Mouse (Mus musculus): Measurements from ENCODE around the gene Dhcr24. TPM values are rescaled to one million over a fixed set of nuclear protein-coding genes. Genes with fewer than 3 reads are reported as not detected.

Gene Dhcr24
- polyA plus RNA-seq (2012; rRNA removed): 52.0 and 55.7 TPM in 2 replicates

DNA sequence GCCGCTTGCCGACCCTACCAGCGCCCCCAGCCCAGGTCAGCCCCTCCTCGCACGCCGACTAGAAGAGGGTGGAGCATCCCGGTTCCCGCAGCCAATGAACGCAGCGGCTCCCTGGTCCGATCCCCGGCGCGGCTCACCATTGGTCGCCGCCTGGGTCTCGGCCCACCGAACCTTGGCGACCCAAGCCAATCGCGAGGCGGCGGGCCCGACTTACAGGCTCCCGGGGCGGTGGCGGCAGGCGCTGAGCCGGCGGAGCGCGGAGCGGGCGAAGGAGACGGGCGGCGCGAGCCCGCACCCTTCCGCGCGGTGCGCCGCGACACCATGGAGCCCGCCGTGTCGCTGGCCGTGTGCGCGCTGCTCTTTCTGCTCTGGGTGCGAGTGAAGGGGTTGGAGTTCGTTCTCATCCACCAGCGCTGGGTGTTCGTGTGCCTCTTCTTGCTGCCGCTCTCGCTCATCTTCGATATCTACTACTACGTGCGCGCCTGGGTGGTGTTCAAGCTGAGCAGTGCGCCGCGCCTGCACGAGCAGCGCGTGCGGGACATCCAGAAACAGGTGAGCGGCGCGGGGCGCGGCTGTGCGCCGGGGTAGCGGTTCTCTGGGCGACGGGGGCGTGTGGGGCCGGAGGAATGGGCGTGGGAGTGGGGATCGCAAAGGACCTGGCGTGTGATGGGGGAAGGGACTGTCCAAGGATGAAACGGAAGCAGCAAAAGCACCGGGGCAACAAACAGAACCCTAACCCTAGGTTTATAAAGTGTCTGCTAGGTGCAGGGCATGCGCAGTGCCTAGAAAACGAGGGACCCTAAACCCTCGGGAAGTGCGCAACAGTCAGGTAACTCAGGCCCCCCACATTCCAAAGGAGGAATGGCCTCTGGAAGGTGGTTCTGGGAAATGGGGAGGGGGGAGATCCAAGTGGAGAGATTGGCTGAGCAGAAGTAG, at the start of gene Dhcr24:
TSS of gene Dhcr24 (plus strand) at position 193 of the 936 bp plus-strand sequence.
- peak; percentile 87 for DNase-seq (ENCODE audit: low spot score)

DNA sequence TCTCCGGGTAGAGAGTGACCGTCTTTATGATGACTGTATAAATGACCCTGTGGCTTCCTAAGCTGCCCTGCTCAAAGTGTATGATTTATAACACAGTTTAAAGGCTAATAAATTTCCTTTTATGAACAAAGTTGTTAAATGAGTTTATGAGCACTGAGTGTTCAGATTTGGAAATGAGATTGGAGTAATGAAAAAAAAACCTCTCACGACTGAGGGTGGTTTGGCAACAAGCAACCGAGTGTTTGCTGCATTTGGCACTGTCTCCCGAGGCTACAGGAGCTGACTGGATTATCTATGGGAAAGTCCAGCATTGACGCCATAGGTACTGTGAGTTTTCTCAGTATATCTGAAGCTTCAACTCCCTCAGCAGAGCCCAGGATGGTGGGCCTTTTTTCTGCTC, 46.2 kb upstream of the Dhcr24 start:
- DNase-seq (ENCODE audit: low spot score): no peak

DNA sequence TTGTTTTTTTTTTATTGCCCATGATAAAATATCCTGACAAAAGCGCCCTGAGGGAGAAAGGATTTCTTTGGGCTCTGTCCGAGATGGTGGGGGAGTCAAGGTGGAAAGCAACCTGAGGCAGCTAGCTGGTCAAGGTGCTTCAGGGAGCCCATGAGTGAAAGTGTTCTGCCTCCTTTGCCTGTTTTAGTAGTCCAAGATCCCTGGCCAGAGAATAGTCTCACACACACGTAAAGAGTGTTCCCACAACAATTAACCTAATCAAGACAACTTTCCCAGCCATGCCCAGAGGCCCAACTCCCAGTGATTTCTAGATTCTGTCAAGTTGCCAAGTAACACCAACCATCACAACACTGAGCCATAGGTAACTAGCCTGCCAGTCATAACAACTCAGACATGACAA, 38.3 kb upstream of the Dhcr24 start:
- DNase-seq (ENCODE audit: low spot score): no peak

DNA sequence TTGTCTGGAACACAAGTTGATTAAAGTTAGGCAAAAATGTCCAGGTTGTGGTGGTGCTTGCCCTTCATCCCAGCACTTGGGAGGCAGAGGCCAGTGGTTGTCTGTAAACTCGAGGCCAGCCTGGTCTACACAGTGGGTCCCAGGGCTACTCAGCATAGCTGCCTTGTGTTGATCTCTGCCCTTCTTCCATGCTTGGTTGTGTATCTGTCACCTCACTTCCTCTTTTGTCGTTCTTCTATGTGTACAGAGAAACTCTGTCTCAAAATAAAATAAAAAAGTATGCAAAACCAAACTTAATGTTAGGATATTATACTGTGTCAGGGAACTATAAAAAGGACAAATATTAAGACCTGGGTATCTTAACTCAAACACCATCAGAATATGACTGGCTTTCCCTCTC, 36.7 kb upstream of the Dhcr24 start:
- DNase-seq (ENCODE audit: low spot score): no peak

DNA sequence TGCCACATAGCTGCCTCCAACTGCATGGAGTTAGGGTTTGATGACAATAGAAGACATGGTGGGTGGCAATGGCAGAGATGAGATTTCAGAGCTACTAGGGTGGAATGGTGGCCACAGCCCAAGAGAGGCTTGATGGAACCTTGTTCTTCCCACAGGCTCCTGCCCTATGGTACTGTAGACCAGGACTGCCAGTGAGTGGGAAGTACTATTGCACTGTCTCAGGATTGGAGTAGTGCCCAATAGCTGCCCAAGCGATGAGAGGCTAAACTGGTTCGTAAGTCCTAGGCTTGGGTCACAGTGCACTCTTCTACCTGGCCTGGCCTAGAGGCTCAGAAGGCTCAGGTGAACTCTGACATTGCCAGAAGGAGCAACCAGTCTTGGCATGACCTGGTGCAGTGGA, 35.8 kb upstream of the Dhcr24 start:
- no peak for DNase-seq (ENCODE audit: low spot score)

DNA sequence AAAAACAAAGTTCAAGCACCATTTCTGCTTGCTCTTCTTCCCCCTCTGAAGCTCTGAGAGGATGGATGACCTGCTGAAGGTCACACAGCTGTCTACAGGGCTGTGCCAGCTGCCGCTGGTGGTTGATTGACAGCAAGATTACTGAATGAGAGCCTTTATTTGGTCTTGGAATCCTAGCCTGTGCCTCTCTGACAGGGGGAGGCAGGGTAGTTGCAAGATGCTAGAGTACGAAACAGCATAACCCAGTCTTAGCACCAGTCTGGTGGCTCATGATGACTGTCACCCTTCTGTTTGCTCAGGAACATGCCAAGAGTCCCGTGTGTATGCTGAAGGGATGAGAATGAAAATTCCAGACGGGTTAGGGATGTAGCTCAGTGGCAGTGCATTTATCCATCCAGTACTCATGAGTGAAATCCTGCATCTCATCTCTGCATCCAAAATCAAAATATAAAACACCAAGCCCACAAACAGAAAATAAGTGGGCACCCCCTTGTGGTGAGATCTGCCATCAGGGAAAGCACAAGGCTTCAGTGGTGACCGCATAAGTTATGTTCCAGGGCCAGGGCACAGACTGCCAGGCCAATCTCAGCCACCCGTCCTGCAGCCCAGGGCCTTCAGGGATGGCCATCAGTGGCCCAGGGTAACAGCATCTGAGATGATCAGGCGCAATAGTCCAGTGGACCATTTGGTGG, 32.8 kb upstream of the Dhcr24 start:
- DNase-seq (ENCODE audit: low spot score): no peak

DNA sequence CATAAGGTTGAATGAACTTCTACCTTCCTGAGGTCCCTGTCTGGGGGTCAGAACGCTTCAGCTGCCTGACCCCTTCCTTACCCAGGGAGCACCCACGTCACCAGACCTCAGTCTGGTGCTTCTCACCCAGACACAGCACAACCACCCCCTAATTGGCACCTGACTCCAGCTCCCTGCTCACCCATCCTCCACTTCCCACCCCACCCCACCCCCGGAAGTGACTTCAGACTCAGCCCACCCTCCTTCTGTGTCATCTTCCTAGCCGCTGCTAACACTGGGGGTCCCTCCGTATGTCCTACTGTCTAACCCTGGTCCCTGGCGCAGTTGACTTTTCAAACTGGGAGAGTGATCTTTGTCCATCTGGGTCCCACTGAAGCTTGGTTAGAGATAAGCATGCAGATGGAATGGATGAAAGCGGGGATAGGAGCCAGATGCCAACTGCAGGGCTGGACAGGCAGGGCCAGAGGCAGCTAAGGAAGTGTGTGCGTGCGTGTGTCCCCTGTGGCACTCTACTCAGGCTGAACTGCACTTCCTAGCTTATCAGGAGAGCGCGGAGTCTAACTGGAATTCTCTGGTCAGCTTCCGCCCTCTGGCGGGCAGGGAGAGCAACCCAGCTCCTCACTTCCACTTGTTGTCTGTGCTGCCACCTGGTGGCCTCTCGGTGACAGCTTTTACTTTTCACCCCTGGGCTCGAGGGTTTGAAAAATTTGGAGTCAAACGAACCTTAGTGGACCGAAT, 31.3 kb upstream of the Dhcr24 start:
- DNase-seq (ENCODE audit: low spot score): peak; percentile 79

DNA sequence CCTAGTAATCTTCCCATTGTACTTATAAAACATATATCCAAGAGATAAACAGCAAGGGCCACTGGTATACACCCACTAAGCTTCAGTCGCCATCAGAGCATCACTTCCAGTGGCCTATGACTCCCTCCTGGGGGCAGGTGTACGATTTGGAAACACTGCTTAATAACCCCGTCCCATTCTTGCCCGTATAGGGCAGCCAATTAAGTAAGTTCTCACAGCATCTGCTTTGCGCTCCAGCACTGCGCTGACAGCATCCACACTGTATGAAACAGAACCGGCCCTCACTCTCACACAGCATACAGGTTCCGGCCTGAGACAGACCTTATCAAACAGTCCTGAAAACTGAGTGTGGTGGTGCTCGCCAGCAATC, 30.7 kb upstream of the Dhcr24 start:
- DNase-seq (ENCODE audit: low spot score): no peak

DNA sequence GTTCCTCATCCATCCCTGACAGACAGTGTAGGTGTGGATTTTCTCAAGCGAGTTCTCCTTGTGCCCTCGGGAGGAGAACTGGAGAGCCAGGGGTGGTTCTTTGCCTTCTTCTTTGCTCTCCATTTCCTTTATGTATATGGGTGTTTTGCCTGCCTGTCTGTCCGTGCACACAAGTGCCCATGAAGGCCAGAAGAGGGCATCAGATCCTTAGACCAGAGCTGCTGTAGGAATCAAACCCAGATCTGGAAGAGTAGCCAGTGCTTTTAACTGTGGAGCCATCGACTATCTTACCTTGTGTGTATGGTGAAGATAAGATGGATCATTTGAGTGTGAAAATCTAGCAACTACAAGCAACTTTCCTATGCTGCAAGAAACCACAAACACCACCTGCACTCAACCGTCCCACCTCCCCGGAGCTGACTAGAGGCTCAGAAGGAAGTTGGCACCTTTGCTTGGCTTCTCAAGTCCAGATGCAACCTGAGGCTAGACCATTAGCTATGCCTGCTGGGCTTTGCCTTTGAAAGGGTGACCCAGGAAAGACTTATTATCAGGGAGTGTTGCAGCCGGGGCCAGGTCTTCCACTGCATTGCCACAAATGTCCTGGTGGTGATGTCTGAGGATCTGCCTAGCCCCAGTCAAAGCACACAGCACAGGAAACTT, 27.3 kb upstream of the Dhcr24 start:
- DNase-seq (ENCODE audit: low spot score): no peak

DNA sequence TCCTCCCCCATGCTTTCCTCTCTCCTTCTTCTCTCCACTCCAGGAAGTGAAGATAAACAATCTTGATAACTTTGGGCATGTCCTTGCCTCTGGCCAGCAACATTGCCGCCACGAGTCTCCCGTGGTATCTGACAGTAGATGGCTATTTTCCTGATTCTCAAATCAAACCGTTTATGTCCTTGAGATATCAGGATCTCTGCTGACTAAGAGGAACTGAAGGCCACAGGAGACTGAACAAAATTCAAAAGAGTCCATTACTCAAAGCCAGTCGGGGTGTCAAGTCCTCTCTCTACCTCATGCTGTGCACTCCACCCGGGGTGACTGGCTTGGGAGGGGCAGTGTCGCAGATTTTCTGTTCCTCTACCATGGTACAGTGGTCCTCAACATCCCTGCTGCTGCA, 26.6 kb upstream of the Dhcr24 start:
- no peak for DNase-seq (ENCODE audit: low spot score)

DNA sequence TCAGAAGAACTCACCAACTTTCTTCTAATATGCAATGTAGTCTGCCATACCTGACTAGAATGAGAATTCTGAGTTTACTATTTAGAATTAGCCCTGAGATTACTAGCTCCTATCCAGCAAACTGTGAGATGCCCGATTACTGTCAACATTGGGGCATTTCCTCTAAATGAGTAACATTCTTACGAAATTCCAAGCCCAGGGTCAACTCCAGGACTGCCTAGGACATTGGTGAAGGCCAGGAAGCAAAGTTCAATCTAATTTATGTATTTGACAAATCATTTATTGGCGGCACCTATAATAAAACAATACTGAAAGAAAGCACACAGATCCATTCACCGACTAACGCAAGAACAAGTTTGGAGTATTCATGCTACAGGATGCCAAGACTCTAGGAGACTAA, 21.1 kb upstream of the Dhcr24 start:
- no peak for DNase-seq (ENCODE audit: low spot score)

DNA sequence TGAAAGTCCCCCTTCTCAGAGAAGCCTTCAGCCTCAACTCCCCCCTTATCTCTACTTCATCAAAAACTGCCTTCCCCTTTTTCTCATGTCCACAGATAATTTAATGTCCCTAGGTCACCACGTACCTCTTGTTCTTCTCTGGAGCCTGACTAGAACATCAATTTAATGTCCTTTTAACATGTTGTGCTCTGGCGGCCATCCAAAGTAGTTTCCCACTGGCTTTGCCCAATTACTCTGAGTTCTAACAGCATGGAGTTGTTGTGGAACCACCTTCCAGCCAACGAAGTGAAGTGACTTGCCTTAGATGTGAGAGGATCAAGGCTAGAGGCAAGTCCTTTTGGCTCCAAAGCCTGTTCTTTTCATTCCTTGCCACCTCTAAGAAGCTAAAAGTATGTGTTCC, 19.3 kb upstream of the Dhcr24 start:
- DNase-seq (ENCODE audit: low spot score): no peak

DNA sequence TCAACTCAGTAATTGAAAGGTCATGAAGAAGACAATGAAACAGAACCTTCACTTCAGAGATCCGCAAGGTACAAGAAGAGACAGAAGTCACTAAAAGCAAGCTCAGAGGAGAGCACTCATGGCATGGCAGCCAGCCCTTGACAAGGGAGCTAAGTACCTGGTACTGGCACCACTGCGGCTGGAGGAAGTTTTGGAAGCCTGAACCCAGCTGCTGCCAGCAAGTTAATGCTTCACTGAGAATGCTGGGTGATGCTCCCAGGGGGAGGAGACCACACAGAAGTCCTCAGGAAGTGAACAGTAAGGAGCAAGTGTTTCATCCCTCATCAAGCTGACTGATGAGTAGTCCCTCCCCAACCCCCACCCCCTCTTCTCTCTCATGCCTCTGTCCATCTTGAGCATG, 18.6 kb upstream of the Dhcr24 start:
- DNase-seq (ENCODE audit: low spot score): no peak

DNA sequence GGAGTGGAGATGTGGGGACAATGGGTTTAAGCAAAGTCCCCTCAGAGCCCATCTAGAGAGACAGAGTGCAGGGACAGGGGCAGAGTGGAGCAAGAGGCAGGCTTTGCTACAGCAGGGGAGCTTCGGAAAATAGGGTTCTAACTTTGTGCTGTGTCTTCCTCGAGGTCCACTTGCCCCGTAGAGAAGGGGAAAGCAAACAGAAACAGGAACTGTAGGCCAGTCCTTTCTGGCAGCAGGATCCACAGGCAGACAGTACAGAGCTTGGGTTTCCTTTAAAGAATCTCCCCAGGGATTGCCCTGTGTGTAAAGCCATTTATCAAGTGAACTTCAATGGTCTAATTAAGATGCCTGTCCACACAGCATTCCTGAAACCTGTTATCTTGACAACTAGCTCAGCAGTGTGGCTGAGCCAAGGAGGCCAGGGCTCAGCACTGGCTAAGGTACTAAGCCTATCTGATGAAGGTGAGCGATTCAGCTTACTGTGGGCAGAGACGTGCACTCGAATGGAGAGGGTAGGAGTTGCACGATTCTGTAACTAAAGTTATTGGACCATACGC, 14.9 kb upstream of the Dhcr24 start:
- no peak for DNase-seq (ENCODE audit: low spot score)

DNA sequence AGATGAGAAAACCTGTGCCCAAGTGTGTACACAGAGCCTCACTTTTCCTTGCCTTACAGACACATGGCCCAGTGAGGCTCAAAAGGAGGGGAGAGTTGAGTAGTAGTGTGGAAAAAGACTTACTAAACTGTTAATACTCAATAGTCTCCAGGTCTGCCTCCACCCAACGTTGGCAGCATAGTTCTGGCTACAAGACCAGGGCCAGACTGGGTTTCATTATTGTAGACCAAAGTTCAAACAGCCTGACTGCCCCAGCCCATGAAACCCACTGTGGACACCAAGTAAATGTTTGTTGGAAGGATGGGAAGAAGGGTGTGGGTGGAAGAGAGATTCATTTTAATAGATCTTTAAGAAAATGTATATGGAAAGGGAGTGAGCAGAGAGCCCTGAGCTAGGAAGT, 13.9 kb upstream of the Dhcr24 start:
- no peak for DNase-seq (ENCODE audit: low spot score)

DNA sequence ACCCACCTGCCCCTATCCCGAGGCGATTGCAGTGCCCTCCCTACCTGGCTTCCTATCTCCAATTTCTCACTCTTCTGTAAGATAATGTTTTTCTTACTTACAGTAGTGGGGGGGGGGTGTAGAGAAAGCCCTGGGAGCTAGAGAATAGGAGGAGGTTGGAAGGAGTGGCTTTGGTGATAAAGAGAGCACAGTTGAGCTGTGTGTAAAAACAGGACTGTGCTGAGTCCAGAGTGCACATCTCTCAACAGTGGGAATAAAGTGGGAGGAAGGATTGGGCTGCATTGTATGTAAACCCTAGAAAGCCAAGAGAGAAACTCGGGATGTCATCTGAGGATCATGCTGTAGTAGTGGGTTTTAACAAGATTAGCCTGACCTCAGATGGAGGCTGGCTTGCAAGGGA, 12.7 kb upstream of the Dhcr24 start:
- no peak for DNase-seq (ENCODE audit: low spot score)

DNA sequence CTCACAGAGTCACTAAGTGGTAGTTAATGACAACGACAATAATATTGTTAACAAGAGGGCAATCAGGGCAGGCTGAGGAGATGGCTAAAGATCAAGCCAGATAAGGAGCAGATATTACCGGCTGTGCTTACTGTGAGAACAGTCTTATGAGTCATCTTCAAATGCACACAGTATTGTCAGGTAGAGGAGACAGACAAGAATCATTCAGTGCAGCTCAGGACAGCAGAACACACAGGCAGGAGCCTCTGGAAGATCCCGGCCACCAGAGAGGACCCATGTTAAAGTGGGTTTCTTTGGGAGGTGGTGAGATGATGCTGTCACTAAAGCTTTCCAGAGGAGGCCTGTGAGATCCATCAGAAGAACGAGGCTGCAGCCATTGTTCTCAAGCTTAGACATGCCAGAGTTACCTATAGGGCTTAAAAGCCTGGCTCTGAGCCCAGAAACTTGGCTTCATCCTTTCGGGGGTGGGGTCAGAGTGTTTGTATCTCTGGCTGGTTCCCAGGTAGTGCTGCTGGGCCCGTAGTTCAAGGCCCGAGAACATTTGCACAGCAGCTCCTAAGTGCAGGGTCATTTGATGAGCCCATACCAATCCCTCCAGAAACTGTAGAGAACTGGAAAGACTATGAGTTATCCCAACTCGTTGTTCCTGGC, 10.2 kb upstream of the Dhcr24 start:
- no peak for DNase-seq (ENCODE audit: low spot score)

DNA sequence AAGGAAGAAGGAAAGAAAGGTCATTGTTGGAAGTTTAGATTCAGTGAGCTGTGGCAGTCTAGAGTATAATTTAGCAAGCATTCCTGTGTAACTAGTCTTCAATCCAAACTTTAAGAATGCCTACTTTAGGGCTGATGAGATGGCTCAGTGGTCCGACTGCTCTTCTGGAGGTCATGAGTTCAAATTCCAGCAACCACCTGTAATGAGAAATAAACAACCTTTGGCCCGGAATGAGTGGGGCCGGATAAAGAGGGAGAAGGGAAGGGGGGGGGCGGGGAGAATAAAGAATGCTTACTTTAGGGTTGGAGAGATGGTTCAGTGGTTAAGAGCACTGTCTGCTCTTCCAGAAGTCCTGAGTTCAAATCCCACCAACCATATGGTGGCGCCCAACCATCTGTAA, 3.6 kb upstream of the Dhcr24 start:
- DNase-seq (ENCODE audit: low spot score): no peak

DNA sequence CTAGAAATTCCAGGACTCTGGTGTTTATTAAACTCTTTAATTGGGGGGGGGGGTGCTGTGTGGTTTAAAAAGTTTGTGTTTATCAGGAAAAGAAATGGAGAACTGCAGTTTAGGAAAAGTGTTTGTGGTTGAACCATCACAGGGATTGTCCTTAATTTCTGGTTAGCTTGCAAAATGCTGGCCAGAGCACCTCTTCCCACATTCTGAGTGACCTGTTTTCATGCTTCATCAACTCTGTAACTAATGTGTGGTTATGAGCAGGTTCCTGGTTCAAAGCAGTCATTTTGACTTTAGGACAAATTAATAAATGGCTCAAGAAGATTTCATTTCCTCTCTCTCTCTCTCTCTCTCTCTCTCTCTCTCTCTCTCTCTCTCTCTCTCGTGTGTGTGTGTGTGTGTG, 2.9 kb upstream of the Dhcr24 start:
- DNase-seq (ENCODE audit: low spot score): no peak

DNA sequence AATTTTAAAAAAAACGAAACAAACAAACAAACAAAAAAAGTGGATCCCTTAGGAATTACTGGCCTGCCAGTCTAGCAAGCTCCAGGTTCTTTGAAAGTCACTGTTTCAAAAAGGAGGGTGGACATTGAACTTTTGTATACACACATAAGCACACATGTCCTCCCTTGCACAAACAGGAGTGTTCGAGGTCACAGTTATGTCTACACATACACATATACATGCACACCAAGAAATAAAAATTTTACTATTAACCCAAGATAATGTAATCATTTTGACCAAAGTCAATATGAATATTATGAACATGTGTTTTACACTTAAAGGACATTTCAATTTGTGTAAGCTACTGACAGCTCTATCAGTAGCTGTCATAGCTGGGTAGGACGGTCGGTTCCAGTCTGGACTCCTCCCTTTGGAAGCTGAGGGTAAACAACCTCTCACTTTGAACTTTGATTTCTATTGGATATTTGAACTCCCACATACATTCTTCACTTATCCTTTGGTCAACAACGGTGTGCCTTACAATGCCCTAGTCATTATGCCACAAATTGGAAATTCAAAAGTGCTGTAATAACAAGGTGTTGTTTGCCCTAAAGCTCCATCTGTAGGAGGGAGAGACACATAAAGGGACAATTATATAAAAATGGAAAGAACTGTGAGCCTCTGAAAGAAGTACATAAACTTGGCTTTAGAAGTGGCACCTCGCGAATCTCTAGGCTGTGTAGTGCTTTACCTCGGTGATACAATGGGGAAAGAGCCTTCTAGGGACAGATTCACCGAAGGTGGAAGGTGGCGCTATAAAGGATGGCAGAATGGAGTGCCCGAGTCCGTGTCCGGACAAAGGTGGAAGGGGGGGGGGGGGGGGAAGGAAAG, 1.3 kb upstream of the Dhcr24 start:
- DNase-seq (ENCODE audit: low spot score): no peak
